Comparison of ENCODE assay signal across 9 mouse cellular contexts in genomic region chr2:153995770-153996169, GRCm38 (mm10). TPM values are rescaled to one million over a fixed set of nuclear protein-coding genes. Genes with fewer than 3 reads are reported as not detected.
DNase-seq lines count a peak whose midpoint lies in the region; ATAC-seq lines count a peak whose summit lies in the region.
"Had no signal": no experiment of that assay in that cellular context is flagged by ENCODE, and none has a peak within 500 bp of the region (broad histone marks: within the 10 kb centered on the region; RNA-seq: fewer than 3 reads in every experiment).

No protein-coding gene starts in this region.

- WGBS in midbrain, embryonic 14.5 days: 4% methylated on average over 7 of the region's 7 CpGs

- no peak overlapping the region for H3K27ac ChIP-seq in midbrain, embryonic 14.5 days (replicated peaks; ENCODE audit: low read depth, low read length)

- DNase-seq in CD4-positive, CD25-positive, alpha-beta regulatory T cell, adult 2 months (ENCODE audit: low read depth, low spot score): peak; percentile 64
- DNase-seq in cerebellum, adult 11 months: peak; percentile 72
- peak; percentile 62 for DNase-seq in frontal cortex, postnatal 25 days (ENCODE audit: low spot score in 2 of 2)
- peak; percentile 50 for DNase-seq in kidney, adult 11 months
- DNase-seq in left cerebral cortex, postnatal 25 days (ENCODE audit: low spot score in 2 of 2): peak; percentile 59 to 65
- peak; percentile 89 for DNase-seq in midbrain, embryonic 14.5 days
- DNase-seq in spleen, postnatal 36 days (ENCODE audit: low spot score in 2 of 2): peak; percentile 17 to 27

- no peaks in the 10 kb centered on the region for H3K36me3 ChIP-seq in midbrain, embryonic 14.5 days (ENCODE audit: control insufficient read depth, insufficient read depth, low read length)

- H3K4me3 ChIP-seq in midbrain, embryonic 14.5 days (replicated peaks; ENCODE audit: low read depth, low read length): no peak overlapping the region

- no peaks in the 10 kb centered on the region for H3K4me1 ChIP-seq in midbrain, embryonic 14.5 days (ENCODE audit: control insufficient read depth, insufficient read depth, low read length)

- no peak for ATAC-seq in CD4-positive, CD25-positive, alpha-beta regulatory T cell, adult 4 months
- ATAC-seq in midbrain, embryonic 14.5 days (ENCODE audit: low FRiP score, low TSS enrichment): no peak

- no peak overlapping the region for H3K9ac ChIP-seq in midbrain, embryonic 14.5 days (replicated peaks; ENCODE audit: low read length)

- no peaks in the 10 kb centered on the region for H3K27me3 ChIP-seq in midbrain, embryonic 14.5 days (ENCODE audit: control insufficient read depth, insufficient read depth, low read length)

- H3K4me2 ChIP-seq in midbrain, embryonic 14.5 days (ENCODE audit: low read length): no peak overlapping the region

- intact Hi-C loops in left cerebral cortex, postnatal 25 days (cut with DNase I): no loop called here

- no peaks in the 10 kb centered on the region for H3K9me3 ChIP-seq in midbrain, embryonic 14.5 days (ENCODE audit: control insufficient read depth, low read length)

RNA-seq across cellular contexts. Expression of gene Bpifa2, which starts 12.3 kb away (rescaled TPM):
- not detected for polyA plus RNA-seq in CD4-positive, CD25-positive, alpha-beta regulatory T cell, adult 4 months (2017; shearing (Covaris generic))
- not detected for total RNA-seq in left cerebral cortex, postnatal 25 days (2021)
- not detected in 2 replicates for polyA plus RNA-seq in midbrain, embryonic 14.5 days (2014; fragmentation: Nextera tagmentation; extraction: Ambion mirVana)
- polyA plus RNA-seq: stomach, embryonic 14.5 days had no signal

RNA-seq across cellular contexts. Expression of gene Bpifa6, which starts 21.0 kb away (rescaled TPM):
- not detected for polyA plus RNA-seq in CD4-positive, CD25-positive, alpha-beta regulatory T cell, adult 4 months (2017; shearing (Covaris generic))
- total RNA-seq in left cerebral cortex, postnatal 25 days (2021): not detected
- polyA plus RNA-seq in midbrain, embryonic 14.5 days (2014; fragmentation: Nextera tagmentation; extraction: Ambion mirVana): not detected in 2 replicates
- polyA plus RNA-seq: stomach, embryonic 14.5 days had no signal

RNA-seq across cellular contexts. Expression of gene Bpifb4, which starts 57.8 kb away (rescaled TPM):
- not detected for polyA plus RNA-seq in CD4-positive, CD25-positive, alpha-beta regulatory T cell, adult 4 months (2017; shearing (Covaris generic))
- total RNA-seq in left cerebral cortex, postnatal 25 days (2021): not detected
- polyA plus RNA-seq in midbrain, embryonic 14.5 days (2014; fragmentation: Nextera tagmentation; extraction: Ambion mirVana): not detected in 2 replicates
- polyA plus RNA-seq: stomach, embryonic 14.5 days had no signal

Comparison
In these comparisons a context has a peak if more than half of its experiments do, and no peak if none do; other contexts are left out.
1. DNase-seq: peak in every context shown above with its lines; median percentile 89 in midbrain, embryonic 14.5 days; 72 in cerebellum, adult 11 months; 64 in CD4-positive, CD25-positive, alpha-beta regulatory T cell, adult 2 months; 62 in frontal cortex, postnatal 25 days; 62 in left cerebral cortex, postnatal 25 days; 50 in kidney, adult 11 months; 22 in spleen, postnatal 36 days.